Mouse (Mus musculus): Measurements from ENCODE around the gene Hypk. TPM values are rescaled to one million over a fixed set of nuclear protein-coding genes. Genes with fewer than 3 reads are reported as not detected.
A peak's percentile ranks its signal among the peaks of the same experiment; 100 is the strongest.

Hypk gene
- 61.6 and 65.1 TPM in 2 replicates for polyA plus RNA-seq (2015; fragmentation: Nextera tagmentation; extraction: Ambion mirVana)

DNA sequence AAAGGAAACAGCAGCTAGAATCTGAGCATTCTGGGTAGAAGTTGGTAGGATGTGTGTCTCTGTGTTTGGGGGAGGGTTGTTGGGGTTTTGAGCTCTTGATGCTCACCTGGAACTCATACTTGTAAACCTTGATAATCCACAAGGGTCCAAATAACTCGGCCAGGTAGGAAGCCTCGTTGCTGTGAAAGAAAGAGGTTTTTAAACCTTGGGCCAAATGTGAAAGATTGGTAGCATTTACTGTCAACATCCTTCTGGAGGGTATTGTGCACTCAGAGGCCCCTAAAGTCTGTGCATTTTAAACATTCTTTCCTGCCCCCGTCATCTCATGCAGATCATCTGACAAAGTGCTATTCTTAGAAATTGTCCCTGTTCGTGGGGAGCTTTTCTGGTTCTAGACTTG is at the start of gene Hypk:
Hypk (plus strand) TSS at position 301 of the 400 bp plus-strand sequence.
- Histone ChIP-seq H3K4me3 (ENCODE audit: low read depth, low read length) (no peak within 1 kb of the TSS), H3K27ac (ENCODE audit: low read depth, low read length) (no peak within 1 kb of the TSS; the same call in 1 of the 2 replicates), H3K9ac (ENCODE audit: low read depth, low read length) (no peak within 1 kb of the TSS), H3K4me2 (replicated peaks; ENCODE audit: low read depth) (no peak within 1 kb of the TSS), H3K27me3 (replicated peaks; ENCODE audit: control insufficient read depth, insufficient read depth, low read length) (no peaks in the 10 kb centered on the region), H3K36me3 (ENCODE audit: control insufficient read depth, insufficient read depth) (peaks cover 23% of the 10 kb centered on the region), H3K9me3 (ENCODE audit: control insufficient read depth) (no peaks in the 10 kb centered on the region), H3K4me1 (replicated peaks; ENCODE audit: control insufficient read depth, insufficient read depth, low read length) (0 out of 2 replicates have a peak, but pooled peaks cover 5% of the 10 kb centered on the region)
- 69% methylated on average over 4 of the region's 4 CpGs for WGBS
- no peak for ATAC-seq
- TF ChIP-seq CTCF (IDR thresholded peaks at IDR 0.05; ENCODE audit: low read depth), result no peak

DNA sequence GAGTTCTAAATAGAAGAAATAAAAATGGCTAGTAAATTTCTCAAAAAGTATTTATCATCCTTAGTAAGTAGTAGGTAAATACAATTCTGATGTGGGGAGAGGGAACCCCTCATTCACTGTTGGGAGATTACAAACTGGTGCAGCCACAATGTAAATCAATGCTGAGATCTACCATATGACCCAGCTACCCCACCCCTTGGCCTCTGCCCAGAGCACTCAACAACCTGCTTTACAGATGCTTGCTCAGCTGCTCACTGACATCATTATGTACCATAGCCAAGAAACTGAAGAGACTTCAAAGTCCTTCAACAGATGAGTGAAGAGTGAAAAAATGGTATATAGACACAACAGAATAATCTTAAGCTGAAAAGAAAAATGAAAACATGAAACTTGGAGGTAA is 49.8 kb upstream of the Hypk start:
- Histone ChIP-seq H3K9ac (ENCODE audit: low read depth, low read length) (no peak overlapping the region), H3K4me1 (replicated peaks; ENCODE audit: control insufficient read depth, insufficient read depth, low read length) (no peaks in the 10 kb centered on the region), H3K9me3 (ENCODE audit: control insufficient read depth) (no peaks in the 10 kb centered on the region), H3K27me3 (replicated peaks; ENCODE audit: control insufficient read depth, insufficient read depth, low read length) (no peaks in the 10 kb centered on the region), H3K4me2 (replicated peaks; ENCODE audit: low read depth) (no peak overlapping the region), H3K27ac (ENCODE audit: low read depth, low read length) (no peak overlapping the region), H3K36me3 (ENCODE audit: control insufficient read depth, insufficient read depth) (no peaks in the 10 kb centered on the region), H3K4me3 (ENCODE audit: low read depth, low read length) (no peak overlapping the region)
- no peak for ATAC-seq
- no peak for TF ChIP-seq CTCF (IDR thresholded peaks at IDR 0.05; ENCODE audit: low read depth)

DNA sequence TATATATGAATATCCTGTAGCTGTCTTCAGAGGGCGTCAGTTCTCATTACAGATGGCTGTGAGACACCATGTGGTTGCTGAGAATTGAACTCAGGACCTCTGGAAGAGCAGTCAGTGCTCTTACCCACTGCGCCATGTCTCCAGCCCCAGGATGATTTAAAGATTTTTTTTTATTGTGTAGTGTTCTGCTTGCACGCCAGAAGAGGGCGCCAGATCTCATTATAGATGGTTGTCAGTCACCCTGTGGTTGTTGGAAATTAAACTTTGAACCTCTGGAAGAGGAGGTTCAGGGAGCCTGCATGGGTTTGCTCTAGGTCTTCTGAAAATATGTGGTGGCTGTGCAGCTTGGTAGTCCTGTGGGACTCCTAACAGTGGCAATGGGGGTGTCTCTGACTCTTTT is 44.9 kb upstream of the Hypk start:
- TF ChIP-seq CTCF (IDR thresholded peaks at IDR 0.05; ENCODE audit: low read depth), result peak; percentile 76
- ATAC-seq, result peak; percentile 42; the same call in 1 of the 2 replicates
- Histone ChIP-seq H3K27me3 (replicated peaks; ENCODE audit: control insufficient read depth, insufficient read depth, low read length) (no peaks in the 10 kb centered on the region), H3K4me2 (replicated peaks; ENCODE audit: low read depth) (no peak overlapping the region), H3K4me1 (replicated peaks; ENCODE audit: control insufficient read depth, insufficient read depth, low read length) (no peaks in the 10 kb centered on the region), H3K9ac (ENCODE audit: low read depth, low read length) (no peak overlapping the region), H3K27ac (ENCODE audit: low read depth, low read length) (no peak overlapping the region), H3K4me3 (ENCODE audit: low read depth, low read length) (no peak overlapping the region), H3K36me3 (ENCODE audit: control insufficient read depth, insufficient read depth) (no peaks in the 10 kb centered on the region), H3K9me3 (ENCODE audit: control insufficient read depth) (no peaks in the 10 kb centered on the region)
- 34% methylated on average over 4 of the region's 4 CpGs for WGBS

DNA sequence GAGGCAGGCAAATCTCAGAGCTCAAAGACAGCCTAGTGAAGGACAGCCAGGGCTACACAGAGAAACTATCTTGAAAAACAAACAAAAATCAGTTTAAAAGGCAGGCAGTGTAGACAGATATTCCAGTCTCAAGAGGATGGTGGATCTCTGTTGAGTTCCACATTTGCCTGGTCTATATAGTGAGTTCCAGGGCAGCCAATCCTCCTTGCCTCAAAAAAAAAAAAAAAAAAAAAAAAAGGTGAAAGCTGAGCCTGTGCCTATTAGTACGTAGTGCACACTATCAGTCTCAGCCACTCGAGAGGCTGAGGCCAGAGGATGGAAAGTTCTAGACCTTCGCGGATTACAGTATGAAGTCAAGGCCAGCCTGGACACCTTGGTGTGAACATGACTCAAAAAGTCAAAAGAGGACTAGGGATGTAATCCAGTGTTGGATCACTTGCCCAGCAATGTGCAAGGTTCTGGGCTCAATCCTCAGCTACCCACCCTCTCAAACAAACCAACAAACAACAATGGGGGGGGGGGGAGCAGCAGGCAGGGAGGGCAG is 40.2 kb upstream of the Hypk start:
- Histone ChIP-seq H3K9ac (ENCODE audit: low read depth, low read length) (peak overlapping the region; percentile 98), H3K4me2 (replicated peaks; ENCODE audit: low read depth) (peak overlapping the region; percentile 70), H3K27me3 (replicated peaks; ENCODE audit: control insufficient read depth, insufficient read depth, low read length) (no peaks in the 10 kb centered on the region), H3K36me3 (ENCODE audit: control insufficient read depth, insufficient read depth) (peaks cover 4% of the 10 kb centered on the region; the same call in 1 of the 2 replicates), H3K27ac (ENCODE audit: low read depth, low read length) (peak overlapping the region; percentile 96), H3K9me3 (ENCODE audit: control insufficient read depth) (no peaks in the 10 kb centered on the region), H3K4me1 (replicated peaks; ENCODE audit: control insufficient read depth, insufficient read depth, low read length) (no peaks in the 10 kb centered on the region), H3K4me3 (ENCODE audit: low read depth, low read length) (peak overlapping the region; percentile 99)
- 3% methylated on average over 4 of the region's 4 CpGs for WGBS
- TF ChIP-seq CTCF (IDR thresholded peaks at IDR 0.05; ENCODE audit: low read depth), result no peak
- ATAC-seq, result no peak

DNA sequence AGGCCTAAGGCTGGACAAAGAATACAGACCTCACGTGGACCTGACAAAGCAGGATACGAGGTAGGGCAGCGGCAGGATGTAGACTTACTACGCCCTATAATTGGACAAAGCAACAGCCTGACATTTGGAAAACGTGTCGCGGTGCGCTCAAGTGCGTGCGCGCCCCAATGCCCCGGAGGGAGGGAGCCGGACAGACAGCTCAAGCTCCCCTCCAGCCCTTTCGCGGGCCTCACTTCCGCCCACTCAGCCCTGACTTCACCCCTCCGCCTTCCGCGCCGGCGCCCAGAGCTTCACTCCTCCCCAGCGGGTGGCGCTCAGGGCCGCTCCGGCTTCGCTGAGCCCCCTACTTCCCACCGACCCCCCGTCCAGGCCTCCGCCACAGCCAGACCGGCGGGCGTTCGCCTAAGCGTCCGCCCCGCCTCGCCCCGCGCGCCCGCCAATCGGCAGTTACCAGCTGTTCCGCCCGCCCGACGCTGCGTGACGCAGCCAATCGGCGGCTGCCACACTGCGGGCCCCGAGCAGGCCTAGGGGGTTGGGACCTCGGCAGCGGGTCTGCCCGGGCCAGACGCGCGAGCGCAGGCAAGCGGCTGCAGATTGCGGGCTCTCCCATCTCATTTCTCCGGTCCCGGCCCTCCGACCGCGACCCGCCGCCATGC is 39.6 kb upstream of the Hypk start, which contains the start of the genes Pdia3 and Catsper2:
Pdia3 (plus strand) TSS at position 389 of the 656 bp plus-strand sequence.
Catsper2 (minus strand) TSS at position 406 of the 656 bp plus-strand sequence.
- Histone ChIP-seq H3K9me3 (ENCODE audit: control insufficient read depth) (no peaks in the 10 kb centered on the region), H3K27me3 (replicated peaks; ENCODE audit: control insufficient read depth, insufficient read depth, low read length) (no peaks in the 10 kb centered on the region), H3K4me3 (ENCODE audit: low read depth, low read length) (peak within 1 kb of the TSS; percentile 99), H3K4me2 (replicated peaks; ENCODE audit: low read depth) (peak within 1 kb of the TSS; percentile 70), H3K4me1 (replicated peaks; ENCODE audit: control insufficient read depth, insufficient read depth, low read length) (no peaks in the 10 kb centered on the region), H3K27ac (ENCODE audit: low read depth, low read length) (peak within 1 kb of the TSS; percentile 96), H3K9ac (ENCODE audit: low read depth, low read length) (peak within 1 kb of the TSS; percentile 98), H3K36me3 (ENCODE audit: control insufficient read depth, insufficient read depth) (peaks cover 10% of the 10 kb centered on the region; the same call in 1 of the 2 replicates)
- TF ChIP-seq CTCF (IDR thresholded peaks at IDR 0.05; ENCODE audit: low read depth), result peak; percentile 71
- peak; percentile 98 for ATAC-seq
- WGBS, result under 1% methylated on average over 66 of the region's 68 CpGs

DNA sequence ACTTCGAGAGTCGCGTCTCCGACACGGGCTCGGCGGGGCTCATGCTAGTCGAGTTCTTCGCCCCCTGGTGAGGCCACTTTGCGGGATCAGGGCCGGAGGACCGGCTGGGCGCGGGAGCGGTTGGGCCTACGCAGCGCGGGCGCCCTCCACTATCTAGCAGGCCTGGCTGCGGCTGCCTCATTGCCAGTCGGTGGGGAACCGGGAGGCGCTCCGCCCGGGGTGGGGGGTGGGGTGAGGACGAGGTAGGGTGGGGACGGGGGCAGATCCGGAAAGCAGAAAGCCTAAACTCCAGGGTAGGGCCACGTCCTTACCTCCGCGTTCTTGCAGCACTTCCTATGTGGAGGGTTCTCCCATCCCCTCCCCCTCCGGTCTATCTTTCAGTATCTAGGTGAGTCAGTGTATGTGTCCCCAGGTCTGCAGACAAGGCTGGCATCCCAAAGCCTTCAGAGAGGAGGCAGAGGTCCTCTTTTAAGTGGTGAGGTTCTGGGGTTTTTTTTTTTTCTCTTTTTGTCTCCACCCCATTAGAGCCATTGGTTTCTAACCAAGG is 38.9 kb upstream of the Hypk start:
- ATAC-seq, result peak; percentile 52
- peak overlapping the region; percentile 99 for H3K4me3 ChIP-seq (ENCODE audit: low read depth, low read length)
- H3K36me3 ChIP-seq (ENCODE audit: control insufficient read depth, insufficient read depth), result peaks cover 10% of the 10 kb centered on the region; the same call in 1 of the 2 replicates
- H3K27ac ChIP-seq (ENCODE audit: low read depth, low read length), result peak overlapping the region; percentile 96
- peak overlapping the region; percentile 98 for H3K9ac ChIP-seq (ENCODE audit: low read depth, low read length)
- H3K4me2 ChIP-seq (replicated peaks; ENCODE audit: low read depth), result peak overlapping the region; percentile 70
- no peaks in the 10 kb centered on the region for H3K4me1 ChIP-seq (replicated peaks; ENCODE audit: control insufficient read depth, insufficient read depth, low read length)
- H3K27me3 ChIP-seq (replicated peaks; ENCODE audit: control insufficient read depth, insufficient read depth, low read length), result no peaks in the 10 kb centered on the region
- TF ChIP-seq CTCF (IDR thresholded peaks at IDR 0.05; ENCODE audit: low read depth), result no peak
- WGBS, result under 1% methylated on average over 32 of the region's 32 CpGs
- H3K9me3 ChIP-seq (ENCODE audit: control insufficient read depth), result no peaks in the 10 kb centered on the region

All from intestine, postnatal 0 days (tissue).